Mouse (Mus musculus): ENCODE data around the gene Gm7075.
"Not testable (repeated sequence)": the region's sequence is repeated elsewhere in the genome, so short reads cannot be mapped to it uniquely, and the experiment has no call there.

Gene Gm7075

DNA sequence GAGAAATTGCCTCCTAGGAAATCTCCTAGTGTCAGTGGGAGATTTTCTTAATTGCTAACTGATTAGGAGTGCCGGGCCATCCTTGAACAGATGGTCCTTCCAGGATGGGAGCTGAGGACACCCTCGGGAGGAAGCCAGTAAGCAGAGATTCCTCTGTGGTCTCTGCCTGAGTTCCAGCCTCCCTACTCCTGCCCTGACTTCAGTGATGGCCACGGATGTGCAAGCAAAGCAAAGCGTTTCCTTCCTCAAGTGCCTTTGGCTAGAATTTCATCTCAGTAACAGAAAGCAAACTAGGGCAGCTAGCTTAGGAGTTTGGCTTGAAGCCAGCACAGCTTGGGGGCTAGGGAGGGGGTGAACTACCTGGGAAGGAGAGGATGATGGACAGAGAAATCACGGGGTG is 4.5 kb downstream of the Gm7075 start:
- DNase-seq (ENCODE audit: low read depth, low spot score), result no peak

DNA sequence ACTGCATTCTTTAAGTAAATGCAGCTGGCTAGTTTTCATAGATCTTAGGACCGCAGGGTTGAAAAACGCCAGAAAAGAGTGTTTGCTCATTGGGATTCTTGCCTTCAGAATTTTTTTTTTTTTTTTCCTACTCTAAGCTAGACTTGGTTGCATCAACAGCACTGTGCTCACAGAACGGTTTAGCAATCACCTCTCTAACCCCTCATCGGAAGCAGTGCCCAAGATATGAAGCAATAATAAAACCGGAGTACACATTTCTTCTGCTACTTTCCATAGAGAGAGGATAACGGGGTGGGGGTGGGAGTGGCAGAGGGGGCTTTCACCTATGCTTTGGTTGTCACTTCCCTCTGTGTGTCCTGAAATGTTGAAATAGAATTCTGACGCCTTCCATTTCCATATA is 5.7 kb downstream of the Gm7075 start:
- no peak for DNase-seq (ENCODE audit: low read depth, low spot score)

DNA sequence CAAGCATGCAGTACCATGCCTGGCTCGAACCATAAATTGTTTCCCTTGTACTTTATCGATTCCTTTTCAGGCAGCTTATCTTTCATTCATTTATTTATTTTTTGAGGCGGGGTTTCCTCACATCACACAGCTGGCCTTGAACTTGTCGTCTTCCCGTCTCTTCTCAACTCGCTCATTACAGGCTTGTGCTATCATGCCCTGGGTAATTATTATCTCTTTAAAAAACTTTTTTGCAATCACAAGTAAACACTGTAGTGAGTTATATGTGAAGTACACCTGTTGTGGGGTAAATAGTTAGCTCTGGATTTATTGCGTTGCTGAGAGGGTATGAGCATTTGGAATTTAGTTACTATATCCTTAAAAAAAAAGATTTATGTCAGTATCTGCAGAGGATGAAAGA is 6.3 kb downstream of the Gm7075 start:
- DNase-seq (ENCODE audit: low read depth, low spot score), result no peak

DNA sequence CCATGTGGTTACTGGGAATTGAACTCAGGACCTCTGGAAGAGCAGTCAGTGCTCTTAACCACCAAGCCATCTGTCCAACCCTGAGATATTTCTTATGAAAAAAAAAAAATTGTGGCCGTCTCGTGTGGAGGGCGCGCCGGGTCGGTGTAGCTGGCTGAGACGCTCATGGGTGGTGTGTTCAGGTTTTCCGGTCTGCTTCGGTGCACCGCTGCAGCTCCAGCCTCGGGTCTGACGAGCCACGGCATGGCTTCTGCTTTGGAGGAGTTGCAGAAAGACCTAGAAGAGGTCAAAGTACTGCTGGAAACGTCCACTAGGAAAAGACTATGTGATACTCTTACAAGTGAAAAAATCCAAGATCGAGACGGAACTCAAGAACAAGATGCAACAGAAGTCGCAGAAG is 8.8 kb downstream of the Gm7075 start:
- no peak for DNase-seq (ENCODE audit: low read depth, low spot score)

DNA sequence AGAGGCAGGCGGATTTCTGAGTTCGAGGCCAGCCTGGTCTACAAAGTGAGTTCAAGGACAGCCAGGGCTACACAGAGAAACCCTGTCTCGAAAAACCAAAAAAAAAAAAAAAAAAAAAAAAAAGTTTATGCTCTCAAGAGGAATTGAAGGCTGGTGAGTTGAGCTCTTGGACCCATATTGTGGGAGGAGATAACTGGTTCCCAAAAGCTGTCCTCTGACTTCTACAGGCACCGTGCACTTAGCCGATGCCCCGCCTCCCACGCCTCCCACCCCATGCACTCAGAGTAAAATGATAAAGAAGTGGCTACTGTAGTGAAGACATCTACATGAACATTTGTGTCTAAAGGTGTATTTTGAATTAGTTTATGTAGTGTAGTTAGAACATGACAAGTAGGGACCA is 9.9 kb downstream of the Gm7075 start:
- DNase-seq (ENCODE audit: low read depth, low spot score), result not testable (repeated sequence)

DNA sequence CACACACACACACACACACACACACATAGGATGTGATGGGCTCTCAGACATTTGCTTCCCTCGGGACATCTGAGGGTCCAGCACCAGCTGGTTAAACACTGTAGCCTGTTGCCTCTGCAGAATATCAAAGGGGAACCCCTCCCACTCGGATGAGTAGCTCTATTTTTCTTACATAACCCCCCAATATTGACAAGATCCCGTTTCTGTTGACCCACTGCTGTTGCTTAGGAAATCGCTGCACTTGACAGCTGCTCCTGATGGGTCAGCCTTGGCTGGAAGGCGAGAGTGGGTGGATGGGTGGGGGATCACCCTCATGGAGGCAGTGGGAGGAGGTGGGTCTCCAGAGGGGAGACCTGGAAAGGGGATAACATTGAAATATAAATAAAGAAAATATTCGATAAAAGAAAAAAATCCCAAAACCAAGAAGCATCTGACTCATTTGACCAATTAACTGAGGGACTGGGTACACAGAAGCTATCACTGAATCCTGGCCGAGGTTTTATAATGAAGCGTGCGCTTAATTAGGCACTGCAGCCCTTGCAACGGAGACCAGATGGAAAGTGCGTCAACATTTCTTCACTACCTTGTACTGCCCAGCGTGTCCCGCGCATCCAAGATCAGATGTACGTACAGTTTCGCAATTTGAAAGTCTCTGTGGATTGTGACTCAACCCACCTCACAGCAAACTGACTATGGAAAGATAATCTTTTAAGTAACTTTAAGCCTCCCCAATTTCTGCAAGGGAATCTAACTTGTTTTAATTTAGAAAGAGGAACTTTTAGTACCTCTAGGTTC is 11.2 kb downstream of the Gm7075 start:
- no peak for DNase-seq (ENCODE audit: low read depth, low spot score)

DNA sequence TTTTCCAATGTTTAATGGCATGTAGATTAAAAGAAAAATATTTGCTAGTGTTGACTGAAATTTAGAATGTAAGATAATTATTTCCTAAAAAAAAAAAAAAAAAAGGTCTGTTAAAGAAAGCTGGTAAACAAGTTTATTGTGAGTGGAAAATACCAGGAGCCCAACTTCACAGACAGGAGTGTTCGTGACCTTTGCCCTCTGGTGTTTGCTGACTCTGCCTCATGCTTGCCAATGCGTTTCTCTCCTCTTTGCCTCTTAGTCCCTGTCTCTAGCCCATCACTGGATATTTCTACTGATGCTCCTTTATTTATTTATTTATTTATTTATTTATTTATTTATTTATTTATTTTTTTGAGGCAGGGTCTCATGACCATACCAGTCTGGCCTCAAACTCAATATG is 18.0 kb downstream of the Gm7075 start:
- DNase-seq (ENCODE audit: low read depth, low spot score), result no peak

DNA sequence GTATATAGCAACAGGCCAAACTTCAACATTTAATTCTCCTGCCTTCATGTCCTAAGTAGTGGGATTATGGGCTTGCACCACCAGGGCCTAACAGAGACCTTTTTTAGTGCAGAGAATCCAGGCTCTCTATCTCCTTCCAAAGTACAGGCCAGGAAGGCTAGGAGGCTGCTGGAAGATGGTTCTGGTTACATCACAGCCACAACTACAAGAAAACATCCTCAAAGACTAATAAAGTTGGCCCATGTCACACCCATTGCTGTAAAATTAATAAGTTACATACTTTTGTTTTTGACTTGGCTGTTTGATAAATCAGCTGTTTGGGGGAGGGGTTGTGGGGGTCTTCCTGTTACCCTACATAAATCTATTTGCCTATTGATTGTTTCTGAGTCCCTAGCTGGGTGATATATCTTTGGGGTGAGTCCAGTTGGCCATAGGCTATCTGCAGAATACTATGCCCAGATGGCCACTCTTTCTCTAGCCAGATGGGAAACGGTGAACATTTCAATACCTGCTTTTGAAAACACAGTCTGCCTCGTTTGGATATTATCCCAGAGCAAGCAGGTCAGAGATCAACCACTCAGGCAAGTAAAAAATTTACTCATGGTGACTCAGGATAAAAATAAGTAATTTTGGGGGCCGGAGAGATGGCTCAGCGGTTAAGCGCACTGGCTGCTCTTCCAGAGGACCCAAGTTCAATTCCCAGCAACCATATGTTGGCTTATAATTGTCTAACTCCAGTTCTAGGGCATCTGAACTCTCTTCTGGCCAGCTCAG is 18.7 kb downstream of the Gm7075 start:
- no peak for DNase-seq (ENCODE audit: low read depth, low spot score)

DNA sequence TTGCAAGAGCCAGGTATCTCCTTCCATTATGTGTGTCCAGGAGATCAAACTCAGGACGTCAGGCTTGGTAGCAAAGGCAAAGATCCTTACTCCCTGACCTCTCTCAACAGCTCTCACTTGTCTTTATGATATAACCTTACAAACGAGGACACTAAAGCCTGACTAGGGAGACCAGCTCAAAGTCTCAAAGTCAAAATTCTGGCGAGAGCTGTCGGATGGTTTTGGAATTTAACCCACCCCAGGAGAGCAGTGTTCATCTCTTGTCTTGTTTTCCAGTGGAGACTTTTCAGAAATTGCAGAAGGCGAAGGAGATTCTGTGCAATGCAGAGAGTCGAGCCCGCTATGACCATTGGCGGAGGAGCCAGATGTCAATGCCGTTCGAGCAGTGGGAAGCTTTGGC is 24.6 kb downstream of the Gm7075 start:
- DNase-seq (ENCODE audit: low read depth, low spot score), result no peak

DNA sequence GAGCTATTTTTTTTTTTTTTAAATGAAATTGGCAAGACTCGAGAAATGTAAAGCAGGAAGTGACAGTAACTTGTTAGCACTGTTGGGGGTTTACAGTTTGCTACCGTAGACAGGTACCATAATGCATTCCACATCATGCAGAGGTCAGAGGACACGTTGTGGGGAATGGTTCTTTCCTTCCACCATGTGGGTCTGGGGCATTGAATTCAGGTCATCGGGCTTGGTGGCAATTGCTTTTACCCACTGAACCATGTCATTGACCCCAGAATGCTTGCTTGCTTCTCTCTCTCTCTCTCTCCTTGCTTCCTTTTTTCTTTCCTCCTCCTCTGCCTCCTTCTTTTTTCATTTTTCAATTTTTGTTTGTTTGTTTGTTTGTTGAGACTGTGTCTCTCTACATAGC is 32.6 kb downstream of the Gm7075 start:
- DNase-seq (ENCODE audit: low read depth, low spot score), result no peak

DNA sequence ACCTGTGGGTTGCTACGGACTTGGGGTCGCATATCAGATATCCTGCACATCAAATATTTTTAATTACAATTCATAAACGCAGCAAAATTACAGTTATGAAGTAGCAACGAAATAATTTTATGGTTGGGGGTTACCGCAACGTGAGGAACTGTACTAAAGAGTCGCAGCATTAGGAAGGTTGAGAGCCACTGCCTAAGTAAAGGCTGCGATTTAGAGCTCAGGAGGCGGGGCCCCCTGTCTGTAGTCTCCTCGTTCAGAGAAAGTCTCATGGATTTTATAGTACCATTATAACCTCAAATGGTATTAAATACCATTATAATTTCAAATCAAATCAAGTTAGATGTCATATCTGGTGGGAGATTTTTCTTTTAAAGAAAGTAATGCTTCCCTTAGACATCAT is 34.6 kb downstream of the Gm7075 start:
- no peak for DNase-seq (ENCODE audit: low read depth, low spot score)

DNA sequence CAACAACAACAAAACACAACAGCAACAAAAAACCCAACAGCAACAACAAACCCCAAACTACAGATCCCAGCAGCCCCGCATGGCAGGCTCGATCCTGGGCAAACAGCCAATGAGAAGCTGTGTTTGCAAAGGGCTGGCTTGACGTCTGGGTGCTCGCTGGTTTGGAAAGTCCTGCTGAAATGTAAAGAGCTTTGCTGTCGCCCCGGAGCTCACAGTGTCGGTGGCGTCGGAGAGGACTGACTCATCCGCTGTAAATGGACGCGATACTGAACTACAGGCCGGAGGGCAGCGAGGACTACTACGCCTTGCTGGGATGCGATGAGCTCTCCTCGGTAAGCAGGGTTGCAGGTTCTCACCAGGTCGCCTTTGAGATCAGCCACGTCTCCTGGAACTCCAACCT is 35.1 kb downstream of the Gm7075 start:
- DNase-seq (ENCODE audit: low read depth, low spot score), result no peak

DNA sequence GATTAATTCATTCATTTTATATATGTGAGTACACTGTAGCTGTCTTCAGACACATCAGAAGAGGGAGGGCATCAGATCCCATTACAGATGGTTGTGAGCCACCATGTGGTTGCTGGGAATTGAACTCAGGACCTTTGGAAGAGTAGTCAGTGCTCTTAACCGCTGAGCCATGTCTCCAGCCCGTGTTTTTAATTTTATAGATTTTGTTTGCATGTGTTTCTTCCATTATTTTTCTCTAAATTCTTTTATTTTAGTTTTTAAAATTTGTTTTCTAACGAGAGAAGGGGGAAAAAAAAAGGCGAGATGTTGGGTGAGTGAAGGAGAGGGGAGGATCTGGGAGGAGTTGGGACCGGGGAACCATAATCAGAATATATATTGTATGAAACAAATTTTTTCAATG is 35.7 kb downstream of the Gm7075 start:
- DNase-seq (ENCODE audit: low read depth, low spot score), result not testable (repeated sequence)

DNA sequence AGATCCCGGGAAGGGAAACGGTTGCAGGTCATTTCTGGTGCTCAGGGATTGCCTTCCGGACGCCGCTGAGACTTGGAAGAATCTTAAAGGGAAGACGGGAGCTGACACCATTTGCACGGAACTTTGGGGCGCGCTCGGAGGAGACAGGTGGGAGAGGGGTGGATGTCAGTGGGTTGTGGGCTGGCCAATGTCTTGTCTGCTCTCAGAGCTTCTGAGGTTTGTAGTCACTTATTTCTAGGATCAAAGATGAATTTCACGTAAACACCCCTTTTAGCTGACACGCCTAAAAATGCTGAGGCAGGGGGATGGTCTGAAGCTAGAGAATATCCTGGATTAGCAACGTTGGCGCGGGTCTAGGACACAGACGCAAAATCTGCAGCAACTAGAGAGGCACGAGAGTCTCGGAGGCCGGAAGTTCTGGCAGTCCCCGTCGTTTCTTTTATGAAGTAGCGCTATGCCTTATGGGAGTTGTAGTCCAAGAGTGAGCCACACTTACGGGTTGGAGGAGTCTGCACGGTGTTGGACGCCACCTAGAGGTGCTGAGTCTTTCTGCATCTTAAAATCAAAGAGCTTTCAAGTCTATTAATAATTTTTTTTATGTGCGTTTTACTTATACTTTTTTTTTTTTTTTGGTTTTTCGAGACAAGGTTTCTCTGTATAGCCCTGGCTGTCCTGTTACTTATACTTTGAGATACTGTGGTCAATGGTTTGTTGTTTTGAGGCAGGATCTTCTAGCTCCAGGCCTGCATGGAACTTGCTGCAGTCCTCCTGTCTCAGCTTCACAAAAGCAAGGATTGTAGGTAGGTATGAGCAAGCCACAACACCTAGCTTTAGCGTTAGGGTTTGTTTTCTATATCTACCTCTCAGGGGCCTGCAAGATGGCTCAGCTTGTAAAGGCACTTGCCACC is 39.0 kb downstream of the Gm7075 start, which contains the start of gene Dnajc12:
TSS of gene Dnajc12 (plus strand) at position 72 of the 908 bp plus-strand sequence.
- DNase-seq (ENCODE audit: low read depth, low spot score), result peak; percentile 80

DNA sequence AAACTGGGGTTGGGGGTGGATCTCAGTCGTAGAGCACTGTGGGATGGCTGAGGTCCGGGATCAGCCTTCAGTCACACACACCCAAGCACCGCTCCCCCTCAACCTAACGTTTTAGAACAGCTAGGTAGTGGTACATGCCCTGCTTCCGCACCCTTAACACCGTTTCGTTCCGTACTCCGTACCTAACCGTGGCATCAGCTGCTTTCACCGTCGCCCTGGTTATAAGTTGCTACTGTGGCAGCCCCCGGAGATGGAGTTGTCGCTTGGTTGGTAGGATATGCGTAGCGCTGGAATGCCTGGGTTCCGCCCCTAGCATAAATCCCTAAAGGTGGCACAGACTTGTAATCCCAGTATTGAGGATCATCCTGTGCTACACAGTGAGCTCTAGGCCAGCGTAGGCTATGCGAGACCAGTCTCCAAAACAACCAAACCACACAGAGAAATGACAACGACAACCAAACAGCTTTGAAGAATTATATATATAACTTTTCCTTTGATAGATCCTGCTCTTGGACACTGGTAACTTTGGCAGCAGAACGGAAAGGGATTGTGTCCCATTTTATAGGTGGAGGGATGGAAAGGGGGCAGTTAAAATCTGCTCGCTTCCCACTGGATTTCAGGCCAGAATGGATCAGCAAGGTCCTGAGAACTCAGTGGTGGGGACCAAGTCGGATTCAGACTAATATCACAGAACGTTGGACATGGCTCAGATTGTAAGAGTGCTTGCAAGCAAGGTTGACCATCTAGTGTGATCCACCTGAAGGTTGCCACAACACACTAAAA is 39.9 kb downstream of the Gm7075 start, which contains the start of gene Sirt1:
TSS of gene Sirt1 (minus strand) at position 207 of the 783 bp plus-strand sequence.
- DNase-seq (ENCODE audit: low read depth, low spot score), result no peak

DNA sequence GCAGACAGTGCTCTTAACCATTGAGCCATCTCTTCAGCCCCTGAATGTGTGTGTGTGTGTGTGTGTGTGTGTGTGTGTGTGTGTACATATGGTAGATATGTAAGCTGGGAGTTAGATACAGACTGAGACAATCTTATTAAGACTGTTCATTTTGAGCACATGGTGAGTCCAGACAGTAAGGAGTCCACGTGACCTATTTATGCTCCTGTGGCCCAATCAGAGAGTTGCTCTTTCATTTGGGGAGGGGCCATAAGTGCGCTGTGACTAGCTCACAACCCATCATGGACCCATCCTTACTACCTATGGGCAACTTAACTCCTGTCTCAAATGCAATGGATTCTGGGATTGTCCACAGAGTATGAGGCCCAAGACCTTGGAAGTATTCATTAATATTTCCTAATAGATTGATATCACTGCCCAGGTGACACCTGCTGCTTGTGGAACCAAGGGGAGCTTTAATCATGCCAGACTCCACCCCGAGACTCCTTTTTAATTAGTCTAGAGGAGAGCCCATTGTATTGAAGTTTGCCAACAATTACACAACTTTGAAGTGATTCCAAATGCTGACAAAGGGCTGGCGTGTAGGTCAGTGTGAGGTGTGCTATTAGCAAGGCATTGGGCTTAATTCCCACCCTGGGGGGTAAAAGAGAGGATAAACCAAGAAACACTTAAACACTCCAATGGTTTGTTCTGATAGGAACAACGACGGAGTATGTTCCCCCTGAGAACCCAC is 42.5 kb downstream of the Gm7075 start:
- DNase-seq (ENCODE audit: low read depth, low spot score), result no peak

DNA sequence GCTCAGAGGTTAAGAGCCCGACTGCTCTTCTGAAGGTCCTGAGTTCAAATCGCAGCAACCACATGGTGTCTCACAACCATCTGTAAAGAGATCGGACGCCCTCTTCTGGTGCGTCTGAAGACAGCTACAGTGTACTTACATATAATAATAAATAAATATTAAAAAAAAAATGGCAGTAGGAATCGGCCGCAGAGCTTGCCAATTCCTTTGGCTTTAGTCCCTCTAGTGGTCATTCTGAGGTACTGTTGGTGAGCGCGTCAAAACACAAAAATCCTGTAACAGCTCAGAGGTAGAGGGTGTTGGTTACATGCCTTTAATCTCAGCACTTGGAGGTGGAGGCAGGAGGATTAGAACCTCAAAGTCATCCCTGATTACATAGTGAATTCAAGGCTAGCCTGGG is 44.1 kb downstream of the Gm7075 start:
- DNase-seq (ENCODE audit: low read depth, low spot score), result no peak

DNA sequence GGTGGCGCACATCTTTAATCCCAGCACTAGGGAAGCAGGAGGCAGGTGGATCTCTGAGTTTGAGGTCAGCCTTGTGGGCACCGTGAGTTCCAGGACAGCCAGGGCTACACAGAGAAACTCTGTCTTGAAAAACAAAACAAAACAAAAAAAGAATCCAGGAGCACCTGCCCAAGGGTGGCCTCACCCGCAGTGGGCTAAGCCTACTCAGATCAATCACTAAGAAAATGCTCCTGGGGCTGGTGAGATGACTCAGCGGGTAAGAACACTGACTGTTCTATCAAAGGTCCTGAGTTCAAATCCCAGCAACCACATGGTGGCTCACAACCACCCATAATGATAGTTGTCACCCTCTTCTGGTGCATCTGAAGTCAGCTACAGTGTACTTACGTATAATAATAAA is 45.3 kb downstream of the Gm7075 start:
- no peak for DNase-seq (ENCODE audit: low read depth, low spot score)
